Mouse (Mus musculus) bone marrow, adult 2 months (tissue): ENCODE results near the gene Hist1h3b. TPM values are rescaled to one million over a fixed set of nuclear protein-coding genes. Genes with fewer than 3 reads are reported as not detected.
"Not testable (repeated sequence)": the region's sequence is repeated elsewhere in the genome, so short reads cannot be mapped to it uniquely, and the experiment has no call there.

Experiments
- H3K27ac ChIP-seq: fragments of 200-500 bp; 2 replicates; pipeline ENCODE4 v1.5.1; 2012; ENCODE audit warnings: low read depth, mild to moderate bottlenecking, control low read depth, inconsistent platforms, low read length; ENCODE audit not compliant: control insufficient read depth, poor library complexity, insufficient read depth
- H3K4me1 ChIP-seq: fragments of 200-500 bp; 2 replicates; pipeline ENCODE4 v1.6.1; 2011; ENCODE audit warnings: low read length; ENCODE audit not compliant: control insufficient read depth, insufficient read depth
- H3K4me3 ChIP-seq: fragments of 200-500 bp; replicated peaks from 2 replicates; pipeline ENCODE3; 2011; ENCODE audit warnings: mild to moderate bottlenecking, low read depth, low read length, control low read depth; ENCODE audit not compliant: control insufficient read depth
- CTCF ChIP-seq: fragments of 200-500 bp; IDR thresholded peaks from 2 replicates; pipeline ENCODE4 v1.5.1; 2011; ENCODE audit warnings: low read length, control low read depth; ENCODE audit not compliant: control insufficient read depth, insufficient read depth
- POLR2A ChIP-seq: fragments of 200-500 bp; IDR thresholded peaks from 2 replicates; pipeline ENCODE4 v1.6.1; 2011; ENCODE audit warnings: low read depth, mild to moderate bottlenecking, control low read depth, low read length, borderline replicate concordance; ENCODE audit not compliant: control insufficient read depth
- WGBS: fragments of 180-500 bp; shearing (Covaris S2); methylation state at CpG from one replicate; pipeline ENCODE4 v1.1.7; 2018; 5-methylcytosine and 5-hydroxymethylcytosine counted together
- polyA plus RNA-seq: library from polyadenylated mRNA; stranded (reverse); fragments of >200 nt; gene quantifications from 2 replicates; pipeline ENCODE4 v1.2.4, GENCODE M21; 2011; ENCODE audit warnings: low replicate concordance; ENCODE audit not compliant: missing spikeins, insufficient read depth, insufficient read length

The Hist1h3b gene
- polyA plus RNA-seq, 1 experiment, result not detected

DNA sequence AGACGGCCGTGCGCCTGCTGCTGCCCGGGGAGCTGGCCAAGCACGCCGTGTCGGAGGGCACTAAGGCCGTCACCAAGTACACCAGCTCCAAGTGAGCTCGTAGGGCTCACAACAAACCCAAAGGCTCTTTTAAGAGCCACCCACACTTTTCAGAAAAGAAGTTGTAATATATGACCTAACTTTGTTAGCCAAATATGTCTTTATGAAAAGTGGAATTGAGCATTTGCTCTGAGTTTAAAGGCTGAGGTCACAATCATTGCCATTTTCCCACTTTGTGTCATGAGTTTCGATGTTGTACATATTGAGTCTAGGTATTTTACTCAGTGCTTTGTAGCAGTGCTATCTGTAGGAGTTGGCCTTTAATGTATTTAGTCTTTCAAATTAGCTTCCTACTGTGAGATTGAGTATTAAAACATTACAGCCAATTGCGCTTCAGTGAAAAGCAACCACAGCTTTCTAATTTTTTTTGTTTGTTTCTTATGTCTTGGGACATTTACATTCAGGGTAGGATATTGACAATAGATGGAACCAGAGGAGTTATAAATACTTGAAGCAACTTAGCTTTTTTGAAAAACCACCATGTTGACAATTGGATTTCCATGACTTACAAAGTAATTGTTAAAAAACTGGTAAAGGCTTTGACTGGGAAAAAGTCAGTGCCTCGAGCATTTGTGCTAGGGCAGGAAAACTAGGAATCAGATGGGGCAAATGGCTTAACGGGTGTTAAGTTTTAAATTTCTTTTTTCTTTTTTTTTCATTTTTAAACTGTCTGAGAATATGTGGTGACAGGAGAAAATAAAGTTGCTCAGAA is 4.8 kb upstream of the Hist1h3b start:
- peak overlapping the region; percentile 98 for H3K27ac ChIP-seq
- WGBS, result 6% methylated on average over 13 of the region's 13 CpGs
- no peak for TF ChIP-seq CTCF
- TF ChIP-seq POLR2A, result peak; percentile 54; the same call in 1 of the 2 replicates
- peak overlapping the region; percentile 24 for H3K4me3 ChIP-seq
- H3K4me1 ChIP-seq, result no peaks in the 10 kb centered on the region; the same call in 1 of the 2 replicates

DNA sequence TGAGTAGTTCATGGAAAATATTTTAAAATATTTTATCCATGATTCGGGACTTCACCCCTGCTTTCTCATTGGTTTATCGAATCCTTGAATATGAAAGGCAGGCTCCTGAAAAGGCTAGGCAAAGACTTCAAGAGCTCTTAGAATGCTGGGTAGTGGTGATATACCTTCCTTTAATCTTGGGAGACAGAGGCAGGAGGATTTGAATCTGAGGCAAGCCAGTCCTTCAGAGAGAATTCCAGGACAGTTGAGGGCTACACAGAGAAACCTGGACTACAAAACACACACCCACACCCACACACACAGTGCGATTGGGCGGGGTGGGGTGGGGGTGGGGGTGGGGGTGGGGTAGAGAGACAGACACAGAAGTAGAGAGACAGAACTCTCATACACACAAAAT is 4.2 kb upstream of the Hist1h3b start:
- H3K4me1 ChIP-seq, result no peaks in the 10 kb centered on the region; the same call in 1 of the 2 replicates
- 15% methylated on average over 4 of the region's 4 CpGs for WGBS
- TF ChIP-seq POLR2A, result no peak
- no peak for TF ChIP-seq CTCF
- peak overlapping the region; percentile 58 for H3K27ac ChIP-seq
- no peak overlapping the region for H3K4me3 ChIP-seq

DNA sequence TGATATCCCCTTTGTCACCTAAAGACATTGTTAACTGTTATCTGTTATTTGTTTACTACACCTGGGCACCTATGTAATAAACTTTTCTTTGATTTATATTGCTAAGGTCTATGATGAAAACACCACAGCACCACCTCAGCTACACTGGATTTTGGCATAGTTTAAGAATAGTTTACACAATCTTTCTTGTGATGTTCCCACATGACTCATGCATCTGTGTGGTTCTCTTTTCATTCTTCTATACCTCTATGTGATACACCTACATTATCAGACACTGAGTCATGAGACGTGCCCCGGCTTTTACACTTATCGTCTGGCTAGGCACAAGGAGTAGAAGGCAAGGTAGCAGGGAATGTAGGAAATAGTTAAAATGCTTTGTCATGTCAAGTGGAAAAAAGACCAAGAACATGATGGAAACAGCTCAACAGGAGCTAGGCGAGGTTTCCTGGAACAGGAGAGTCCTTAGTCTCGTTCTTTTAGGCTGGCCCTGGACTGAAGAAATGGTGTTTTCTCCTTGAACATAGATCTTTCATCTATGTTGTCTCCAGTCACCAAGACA is 2.4 kb upstream of the Hist1h3b start:
- WGBS, result 90% methylated on average over 5 of the region's 5 CpGs
- H3K4me3 ChIP-seq, result no peak overlapping the region
- TF ChIP-seq POLR2A (no peak), CTCF (no peak)
- H3K27ac ChIP-seq, result no peak overlapping the region
- no peaks in the 10 kb centered on the region; the same call in 1 of the 2 replicates for H3K4me1 ChIP-seq

DNA sequence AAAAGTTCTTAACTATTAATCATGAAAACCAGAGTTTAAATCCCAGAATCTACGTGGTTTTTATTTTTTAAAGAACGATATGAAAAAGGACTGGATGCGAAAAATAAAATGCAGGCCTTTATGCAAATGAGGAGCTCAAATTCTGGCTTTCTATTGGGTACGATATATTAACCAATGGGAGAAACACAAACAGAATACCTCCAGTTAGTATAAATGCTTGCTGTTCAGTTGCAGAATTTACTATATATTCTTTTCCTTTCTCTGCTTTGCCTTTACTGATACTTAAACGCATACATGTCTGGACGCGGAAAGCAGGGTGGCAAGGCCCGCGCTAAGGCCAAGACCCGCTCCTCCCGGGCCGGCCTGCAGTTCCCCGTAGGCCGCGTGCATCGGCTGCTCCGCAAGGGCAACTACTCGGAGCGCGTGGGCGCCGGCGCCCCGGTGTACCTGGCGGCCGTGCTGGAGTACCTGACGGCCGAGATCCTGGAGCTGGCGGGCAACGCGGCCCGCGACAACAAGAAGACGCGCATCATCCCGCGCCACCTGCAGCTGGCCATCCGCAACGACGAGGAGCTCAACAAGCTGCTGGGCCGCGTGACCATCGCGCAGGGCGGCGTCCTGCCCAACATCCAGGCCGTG is 1.1 kb upstream of the Hist1h3b start, which contains the start of gene Hist1h2ab:
Hist1h2ab (plus strand) TSS at position 288 of the 639 bp plus-strand sequence.
- under 1% methylated on average over 31 of the region's 47 CpGs for WGBS
- Histone ChIP-seq H3K4me3 (peak within 1 kb of the TSS; percentile 69), H3K27ac (peak within 1 kb of the TSS; percentile 94)
- TF ChIP-seq POLR2A, result peak; percentile 98
- not testable (repeated sequence) for H3K4me1 ChIP-seq

DNA sequence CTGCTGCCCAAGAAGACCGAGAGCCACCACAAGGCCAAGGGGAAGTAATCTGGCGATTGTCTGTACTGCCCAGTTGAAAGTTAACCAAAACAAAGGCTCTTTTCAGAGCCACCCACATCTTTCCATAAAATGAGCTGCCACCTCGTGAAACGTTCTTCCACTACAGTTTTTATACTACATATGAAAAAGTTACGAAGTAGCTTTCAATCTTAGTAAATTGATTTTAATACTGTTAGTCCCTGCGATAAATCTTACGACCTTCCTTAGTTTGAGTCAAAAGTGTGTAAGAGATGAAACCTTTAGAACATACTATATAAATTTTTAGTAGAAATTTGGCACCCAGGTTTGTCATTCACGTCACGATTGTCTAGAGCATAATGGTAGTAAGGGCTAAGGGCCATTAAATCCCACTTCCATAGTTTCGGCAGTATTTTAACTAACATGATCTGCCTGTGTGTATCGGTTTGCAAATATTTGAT is 550 bp upstream of the Hist1h3b start:
- WGBS, result 1% methylated on average over 11 of the region's 11 CpGs
- Histone ChIP-seq H3K4me1 (peaks cover 2% of the 10 kb centered on the region; the same call in 1 of the 2 replicates), H3K4me3 (peak overlapping the region; percentile 55), H3K27ac (peak overlapping the region; percentile 94)
- TF ChIP-seq POLR2A (no peak), CTCF (no peak)

DNA sequence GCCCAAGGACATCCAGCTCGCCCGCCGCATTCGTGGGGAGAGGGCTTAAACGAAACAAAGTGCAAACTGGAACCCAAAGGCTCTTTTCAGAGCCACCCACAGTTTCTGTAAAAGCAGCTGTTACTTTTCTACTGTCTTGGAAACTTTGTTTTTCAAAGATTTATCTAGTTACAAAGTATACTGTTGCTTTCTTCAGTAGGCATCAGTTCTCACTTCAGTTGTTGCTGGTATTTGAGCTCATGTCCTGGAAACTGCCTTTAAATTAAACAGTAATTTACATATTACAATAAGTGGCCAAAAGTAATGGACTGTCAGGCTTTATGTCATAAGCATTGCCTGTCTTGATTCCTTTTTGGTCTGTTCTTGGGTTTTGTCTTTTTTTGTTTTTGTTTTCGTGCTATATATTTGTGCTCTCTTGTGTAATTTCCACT is 690 bp downstream of the Hist1h3b start:
- WGBS, result 9% methylated on average over 6 of the region's 6 CpGs

DNA sequence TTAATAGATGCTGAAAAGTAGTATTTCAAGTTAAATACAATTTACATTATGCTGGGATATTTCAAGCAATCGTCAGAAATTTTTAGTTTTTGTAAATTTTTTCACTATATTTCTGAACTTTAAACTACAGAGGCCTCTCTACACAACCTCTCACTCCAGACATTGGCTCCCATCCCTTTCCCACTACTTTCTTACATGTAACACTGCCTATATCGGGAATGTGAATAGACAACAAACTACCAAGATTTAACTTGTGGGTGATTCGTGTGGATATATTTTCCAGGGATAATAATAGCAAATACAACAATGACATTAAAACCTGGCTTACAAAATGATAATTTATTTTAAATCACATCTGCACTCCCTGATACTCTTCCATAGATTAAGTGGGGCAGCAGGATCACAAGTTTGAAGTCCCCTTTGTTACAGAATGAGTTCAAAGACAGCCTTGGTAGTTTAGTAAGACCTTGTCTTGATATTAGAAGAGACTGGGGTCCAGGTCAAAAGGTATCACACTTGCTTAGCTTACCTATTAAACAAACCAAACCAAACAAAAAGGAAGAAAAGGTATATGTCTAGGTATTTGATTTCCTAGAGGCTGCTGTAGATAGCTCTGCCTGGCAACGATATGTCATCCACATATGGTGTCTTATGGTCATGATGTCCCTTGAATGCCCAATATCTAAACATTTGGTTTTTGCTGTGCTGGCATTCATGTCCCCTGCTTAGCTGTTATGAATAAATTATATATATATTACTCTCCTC is 1.4 kb downstream of the Hist1h3b start:
- WGBS, result 59% methylated on average over 4 of the region's 4 CpGs
- Histone ChIP-seq H3K27ac (no peak overlapping the region), H3K4me3 (no peak overlapping the region), H3K4me1 (peaks cover 2% of the 10 kb centered on the region; the same call in 1 of the 2 replicates)
- TF ChIP-seq POLR2A (no peak), CTCF (no peak)

More for the DNA sequence above, 690 bp downstream of the Hist1h3b start:
- Histone ChIP-seq H3K27ac (peak overlapping the region; percentile 96), H3K4me3 (peak overlapping the region; percentile 74), H3K4me1 (peaks cover 2% of the 10 kb centered on the region; the same call in 1 of the 2 replicates)
- TF ChIP-seq POLR2A, result no peak
- TF ChIP-seq CTCF, result no peak
